Mouse (Mus musculus): ENCODE measurements at regions not wholly inside any gene's neighbourhood (a gene's known extent, or its start where the extent isn't known, plus 50 kb on each side); places are given as distances from the start of the nearest gene placed in this dataset.

DNA sequence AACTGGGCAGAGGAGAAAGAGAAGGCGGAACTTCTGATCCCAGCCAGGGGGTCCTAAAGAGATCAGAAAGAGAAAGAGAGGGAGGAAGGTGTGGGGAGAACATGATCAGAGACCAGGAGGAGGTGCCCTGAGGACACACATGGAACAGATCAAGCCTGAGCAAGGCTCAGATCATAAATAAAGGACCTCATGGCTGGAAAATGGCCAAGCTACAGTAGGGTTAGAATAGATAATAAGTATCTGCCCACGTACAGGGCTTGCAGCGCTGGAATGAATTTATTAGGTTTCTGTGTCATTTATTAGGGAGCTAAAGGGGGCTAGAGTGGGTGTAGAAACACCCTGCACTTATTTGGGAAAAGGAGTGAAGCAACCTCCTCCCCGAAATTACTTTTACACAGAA is 385.4 kb downstream of the Trim52 start:
- TF ChIP-seq CTCF (IDR thresholded peaks at IDR 0.05; ENCODE audit: extremely low read depth, insufficient read length, insufficient replicate concordance, low read depth, low read length) (no peak), POLR2A (IDR thresholded peaks at IDR 0.05; ENCODE audit: low read depth, low read length) (no peak)

Data from small intestine, adult 2 months (tissue).